Mouse (Mus musculus) hematopoietic multipotent progenitor cell, adult 10-12 weeks (in vitro differentiated cells): Measurements from ENCODE around the gene Slc25a23. TPM values are rescaled to one million over a fixed set of nuclear protein-coding genes. Genes with fewer than 3 reads are reported as not detected.

Source experiments
- polyA plus RNA-seq: library from polyadenylated mRNA; stranded (reverse); fragments of >175 nt; gene quantifications from 2 replicates; pipeline ENCODE4 v1.2.3, GENCODE M21; 2012; ENCODE audit warnings: low replicate concordance

Gene Slc25a23
- 16.7 and 20.4 TPM in 2 replicates for polyA plus RNA-seq

DNA sequence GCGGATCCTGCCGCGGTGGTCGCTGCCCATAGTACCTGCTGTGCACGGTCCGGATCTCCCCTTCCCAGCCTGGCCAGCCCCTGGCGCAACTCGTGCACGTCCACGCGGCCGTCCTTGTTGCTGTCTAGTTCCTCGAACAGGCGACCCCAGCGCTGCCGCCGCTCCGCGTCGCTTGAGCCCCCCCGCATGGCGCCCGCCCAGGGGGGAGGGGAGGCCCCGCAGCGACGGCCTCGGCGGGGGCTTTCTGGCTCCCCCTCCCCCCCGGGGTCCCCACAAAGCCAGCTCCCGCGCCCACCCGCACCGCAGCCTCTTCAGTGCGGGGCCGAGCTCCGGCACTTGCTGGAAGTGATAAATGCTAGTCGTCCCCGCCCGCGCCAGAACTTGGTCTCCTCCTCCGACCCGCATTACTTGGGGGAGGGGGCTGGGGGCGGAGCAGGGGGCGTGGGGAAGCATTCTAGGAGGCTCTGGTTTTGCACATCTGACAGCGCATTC is at the start of gene Slc25a23:
Gene Slc25a23 (minus strand): TSS at position 378 of the 492 bp plus-strand sequence.

DNA sequence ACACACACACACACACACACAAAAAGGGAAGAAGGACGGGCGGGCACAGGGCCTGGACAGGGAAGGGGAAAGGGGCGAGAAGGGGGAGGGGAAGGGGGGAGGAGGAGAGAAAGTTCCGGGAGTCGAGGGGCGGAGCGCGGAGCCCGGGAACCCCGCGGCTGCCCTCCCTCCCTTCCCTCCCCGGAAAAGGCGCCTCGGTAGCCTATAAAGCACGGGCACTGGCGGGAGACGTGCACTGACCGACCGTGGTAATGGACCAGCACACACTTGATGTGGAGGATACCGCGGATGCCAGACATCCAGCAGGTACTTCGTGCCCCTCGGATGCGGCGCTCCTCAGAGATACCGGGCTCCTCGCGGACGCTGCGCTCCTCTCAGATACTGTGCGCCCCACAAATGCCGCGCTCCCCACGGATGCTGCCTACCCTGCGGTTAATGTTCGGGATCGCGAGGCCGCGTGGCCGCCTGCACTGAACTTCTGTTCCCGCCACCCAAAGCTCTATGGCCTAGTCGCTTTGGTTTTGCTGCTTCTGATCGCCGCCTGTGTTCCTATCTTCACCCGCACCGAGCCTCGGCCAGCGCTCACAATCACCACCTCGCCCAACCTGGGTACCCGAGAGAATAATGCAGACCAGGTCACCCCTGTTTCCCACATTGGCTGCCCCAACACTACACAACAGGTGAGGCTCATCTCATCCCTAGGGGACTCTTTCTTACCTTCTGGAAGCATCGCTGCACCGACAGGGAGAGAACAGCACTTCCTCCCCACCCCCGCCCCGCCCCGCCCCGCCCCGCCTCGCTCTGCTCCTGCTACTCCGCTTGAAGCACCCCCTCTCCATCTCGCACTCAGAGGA is 45.7 kb upstream of the Slc25a23 start, which contains the start of gene Tnfsf9:
Gene Tnfsf9 (plus strand): TSS at position 145 of the 854 bp plus-strand sequence.

DNA sequence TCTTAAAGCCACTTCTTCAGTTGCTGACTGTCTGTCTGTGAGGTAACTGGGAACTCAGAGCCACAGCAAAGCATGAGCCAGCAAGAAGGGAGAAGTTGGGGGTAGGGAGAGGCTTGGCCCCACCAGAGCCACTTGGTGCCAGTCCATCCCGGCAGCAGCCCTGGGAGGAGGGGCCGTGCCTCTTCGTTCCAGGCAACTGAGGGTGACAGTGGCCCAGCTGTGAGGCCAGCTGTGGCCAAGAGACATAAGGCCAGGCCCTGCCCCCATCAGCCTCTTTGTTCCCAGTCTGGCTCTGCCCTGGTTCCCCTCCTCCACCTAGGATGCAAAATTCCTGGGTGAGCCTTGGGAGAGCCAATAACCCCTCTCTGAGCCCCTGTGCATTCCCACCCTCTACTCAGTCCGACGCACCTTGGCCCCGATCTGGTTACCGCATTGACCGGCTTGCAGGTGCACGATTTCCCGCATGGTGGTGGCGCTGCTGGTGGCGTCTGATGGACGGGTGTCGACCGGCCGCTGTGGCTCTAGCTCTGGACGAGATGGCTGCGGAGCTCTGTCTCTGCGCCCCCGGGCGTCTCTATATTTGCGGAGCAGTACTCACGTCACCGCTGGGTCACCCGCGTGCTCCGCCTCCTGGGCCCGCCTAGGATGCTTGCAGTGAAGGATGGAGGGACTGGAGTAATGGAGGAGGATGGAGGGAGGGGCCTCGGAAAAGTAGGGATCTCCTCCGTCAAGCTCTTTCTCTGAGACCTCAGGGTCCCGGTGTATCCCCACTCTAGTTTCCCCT is 27.6 kb upstream of the Slc25a23 start, which contains the start of gene Tubb4a:
Gene Tubb4a (minus strand): TSS at position 734 of the 784 bp plus-strand sequence.

DNA sequence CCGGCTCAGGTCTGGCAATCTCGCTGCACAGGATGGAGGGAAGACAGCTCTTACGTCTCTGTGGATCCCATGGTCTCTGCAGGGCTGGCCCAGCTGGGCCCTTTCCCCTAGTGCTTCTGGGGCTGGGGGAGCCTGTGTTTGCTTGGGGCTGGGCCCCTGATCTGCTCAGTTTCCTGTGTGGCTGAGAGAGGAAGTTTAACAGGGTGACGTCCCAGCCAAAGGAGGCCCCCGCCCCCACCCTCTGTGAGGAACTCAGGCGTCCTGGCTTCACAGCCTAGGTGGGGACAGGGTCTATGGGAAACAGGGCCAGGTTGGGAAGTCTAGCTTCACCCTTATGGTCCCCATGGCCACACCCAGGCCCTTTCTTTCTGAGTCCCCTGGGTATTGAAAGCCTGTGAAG is 18.7 kb upstream of the Slc25a23 start, which contains the start of gene Dennd1c:
Gene Dennd1c (minus strand): TSS at position 179 of the 400 bp plus-strand sequence.

DNA sequence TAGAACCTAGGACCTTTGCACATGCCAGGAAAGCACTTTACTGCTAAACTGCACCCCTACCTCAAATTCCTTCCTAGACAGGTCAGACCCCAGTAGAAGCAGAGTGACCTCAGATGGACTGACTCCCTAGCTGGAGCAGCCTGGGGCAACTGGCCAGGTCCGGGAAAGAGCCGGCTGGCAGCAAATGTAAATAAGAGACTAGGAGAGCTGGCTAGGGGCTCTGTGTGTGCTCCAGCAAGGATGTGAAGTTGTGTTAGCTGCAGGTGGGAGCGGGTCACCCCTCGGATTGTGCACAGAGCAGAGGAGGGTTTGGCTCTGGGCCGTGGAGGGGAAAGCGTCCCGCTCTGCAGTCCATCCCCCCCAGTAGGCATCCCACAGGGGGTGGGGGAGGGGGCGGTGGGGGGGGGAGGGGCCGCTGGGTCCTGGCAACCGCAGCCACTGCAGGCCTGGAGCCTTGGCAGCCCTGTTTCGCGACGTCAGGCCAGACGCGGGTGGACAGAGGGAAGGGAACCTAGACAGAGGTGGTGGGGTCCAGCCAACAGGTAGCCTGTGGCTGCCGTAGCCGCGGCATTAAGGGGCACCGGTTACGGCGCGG is 675 bp downstream of the Slc25a23 start, which contains the start of gene Crb3:
Gene Crb3 (plus strand): TSS at position 215 of the 595 bp plus-strand sequence.

DNA sequence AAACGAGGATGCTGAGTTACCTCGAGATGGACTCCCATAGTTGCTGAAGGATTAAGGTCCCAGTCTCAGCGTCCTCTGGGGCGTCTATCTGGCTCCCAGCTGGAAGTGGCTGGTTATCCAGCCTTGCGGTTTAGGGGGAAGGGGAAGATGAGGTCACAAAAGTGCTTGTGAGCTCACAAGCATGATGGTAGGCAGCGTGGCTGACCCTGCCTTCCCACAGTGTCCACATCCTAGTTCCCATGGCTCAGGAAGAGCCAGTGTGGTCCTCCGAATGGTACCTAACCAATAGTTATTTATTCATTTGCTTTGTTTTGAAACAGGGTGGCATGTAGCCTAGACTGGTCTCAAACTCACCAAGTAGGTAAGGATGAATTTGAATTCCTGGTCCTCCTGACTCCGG is 18.1 kb downstream of the Slc25a23 start, which contains the start of gene Slc25a41:
Gene Slc25a41 (minus strand): TSS at position 101 of the 400 bp plus-strand sequence.

DNA sequence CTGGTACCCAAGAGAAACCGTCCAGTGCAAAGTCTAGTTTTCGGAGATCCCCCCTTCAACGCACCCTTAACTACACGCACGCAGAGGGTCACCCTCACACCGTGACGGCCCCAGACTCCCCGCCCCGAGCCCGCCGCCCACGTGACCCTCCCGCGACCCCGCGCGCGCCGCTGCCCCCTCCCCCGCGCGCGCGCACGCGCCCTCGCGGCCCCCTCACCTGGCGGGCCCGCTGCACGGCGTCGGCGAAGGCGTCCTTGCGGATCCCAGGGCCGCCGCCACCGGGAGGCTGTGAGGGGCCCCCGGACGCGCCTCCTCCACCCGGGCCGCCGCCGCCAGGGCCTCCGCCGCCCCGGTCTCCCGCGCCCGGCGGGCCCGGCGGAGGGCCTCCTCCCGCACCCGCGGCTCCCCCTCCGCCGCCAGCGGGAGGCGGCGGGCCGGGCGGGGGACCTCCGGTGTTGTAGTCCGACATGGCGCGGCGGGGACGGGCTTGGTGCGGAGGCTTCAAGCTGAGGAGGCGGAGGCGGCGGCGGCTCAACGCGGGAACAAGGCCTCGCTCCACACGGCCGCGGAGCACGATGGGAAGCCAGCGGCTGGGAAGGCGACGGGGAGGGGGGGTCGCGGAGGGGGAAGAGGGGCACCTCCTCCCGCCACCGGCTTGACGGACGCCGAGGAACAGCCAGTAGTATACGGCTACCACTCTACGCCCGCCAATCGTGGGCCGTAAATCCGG is 28.6 kb downstream of the Slc25a23 start, which contains the start of gene Khsrp:
Gene Khsrp (minus strand): TSS at position 592 of the 730 bp plus-strand sequence.

DNA sequence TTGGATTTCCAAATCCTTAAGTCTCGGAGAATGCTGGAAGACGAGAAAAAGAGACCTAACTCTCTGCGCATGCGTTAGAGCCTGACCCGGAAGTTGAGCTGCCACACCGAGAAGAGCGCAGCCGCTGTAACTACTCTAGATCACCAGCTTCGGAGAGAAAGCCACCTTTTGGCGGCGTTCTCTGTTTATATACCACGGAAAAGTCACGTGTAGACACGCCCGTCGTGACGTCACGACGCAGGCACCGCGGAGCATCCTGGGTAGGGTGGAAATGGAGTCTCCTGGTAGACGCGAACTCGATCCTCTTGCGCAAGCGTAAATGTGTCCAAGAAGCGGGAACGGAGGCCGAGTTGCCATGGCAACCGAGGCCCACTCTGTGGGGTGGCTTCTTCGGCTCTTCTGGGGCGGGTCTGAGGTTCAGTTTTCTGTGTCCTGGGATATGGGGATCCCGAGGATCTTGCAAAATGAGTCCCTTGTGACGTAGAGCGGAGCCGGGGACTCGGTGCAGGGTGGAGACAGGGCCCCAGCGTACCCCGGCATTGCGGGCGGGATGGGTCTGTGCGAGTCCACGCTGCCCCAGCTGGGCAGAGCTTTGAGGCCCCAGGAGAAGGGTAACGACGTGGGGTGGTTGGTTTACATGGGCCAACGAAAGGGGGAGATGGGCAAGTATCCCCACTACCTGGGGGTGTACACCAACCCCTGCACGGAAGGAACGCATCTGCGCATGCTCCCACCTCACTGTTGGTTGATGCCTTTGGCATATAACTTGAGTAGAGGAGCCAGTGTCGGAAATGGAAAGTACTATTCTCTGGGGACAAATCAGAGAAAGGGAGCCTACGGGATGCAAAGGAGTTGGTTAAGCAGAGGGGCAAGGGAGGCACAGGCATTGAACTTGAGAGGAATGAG is 48.2 kb downstream of the Slc25a23 start, which contains the start of the genes Gtf2f1 and Gm17949:
Gene Gtf2f1 (minus strand): TSS at position 53 of the 906 bp plus-strand sequence.
Gene Gm17949 (plus strand): TSS at position 234 of the 906 bp plus-strand sequence.

DNA sequence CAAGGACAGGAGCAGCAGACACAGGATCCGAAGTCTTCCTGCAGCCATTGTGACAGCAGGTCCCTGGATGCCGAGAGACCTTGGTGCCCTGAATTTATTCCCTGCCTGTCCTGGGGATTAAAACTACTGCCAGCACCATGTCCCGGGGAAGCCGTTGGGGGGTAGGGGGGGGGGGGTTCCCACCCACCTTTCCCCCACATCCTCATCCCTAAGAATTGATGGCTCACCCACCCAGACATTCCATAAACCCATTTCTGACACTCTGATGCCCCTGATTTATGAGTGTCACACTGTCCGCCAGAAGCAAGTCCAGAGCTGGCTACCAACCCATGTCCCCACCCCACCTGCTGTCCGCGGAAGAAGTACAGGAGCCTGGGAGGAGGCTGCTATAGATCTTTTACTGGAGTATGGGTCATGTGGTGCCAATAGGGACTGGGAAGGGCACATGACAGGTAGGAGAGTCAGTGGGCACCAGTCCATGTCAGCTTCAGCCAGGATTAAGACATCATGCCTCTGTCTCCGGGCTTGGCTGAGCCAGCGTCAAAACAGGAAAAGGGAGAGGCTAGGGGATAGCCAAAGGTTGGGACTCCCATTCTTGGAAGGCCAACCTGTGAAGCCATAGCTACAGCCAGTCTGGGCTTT is 59.6 kb downstream of the Slc25a23 start, which contains the start of gene Pspn:
Gene Pspn (minus strand): TSS at position 51 of the 642 bp plus-strand sequence.

DNA sequence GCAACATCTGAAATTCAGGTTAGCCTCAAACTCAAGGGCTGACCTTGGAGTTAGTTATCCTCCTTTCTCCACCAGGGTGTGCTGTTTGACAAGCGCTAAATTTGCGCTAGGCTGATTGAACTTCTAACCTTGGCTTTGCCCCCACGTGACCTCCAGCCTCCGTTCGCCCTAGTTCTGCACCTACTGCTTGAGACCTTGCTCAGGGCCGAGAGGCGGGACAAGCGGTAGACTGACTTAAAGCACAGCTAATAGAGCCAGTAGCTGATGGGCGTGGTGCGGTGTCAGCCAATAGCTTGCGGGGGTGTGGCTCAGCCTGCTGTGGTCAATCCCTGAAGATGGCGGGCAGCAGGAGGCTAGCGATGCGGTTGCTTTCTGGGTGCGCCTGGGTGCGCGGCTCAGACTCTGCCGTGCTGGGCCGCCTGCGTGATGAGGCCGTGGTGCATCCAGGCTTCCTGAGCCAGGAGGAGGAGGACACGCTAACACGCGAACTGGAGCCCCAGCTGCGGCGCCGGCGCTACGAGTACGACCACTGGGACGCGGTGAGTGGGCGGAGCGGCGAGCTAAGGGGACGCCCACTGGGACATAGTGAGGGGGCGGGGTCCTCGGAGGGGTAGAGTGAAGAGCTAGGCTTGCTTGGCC is 62.5 kb downstream of the Slc25a23 start, which contains the start of gene Alkbh7:
Gene Alkbh7 (plus strand): TSS at position 311 of the 639 bp plus-strand sequence.

Other genes starting within 250 kb of the Slc25a23 start
- gene Rfx2, start 228.8 kb downstream of the Slc25a23 start, polyA plus RNA-seq, result 24.1 and 36.3 TPM in 2 replicates
- gene Acsbg2, start 185.4 kb downstream of the Slc25a23 start, polyA plus RNA-seq, result not detected in 2 replicates
- gene 1700061G19Rik, start 184.4 kb downstream of the Slc25a23 start, polyA plus RNA-seq, result not detected in 2 replicates
- gene Mllt1, start 124.4 kb downstream of the Slc25a23 start, polyA plus RNA-seq, result 88.4 and 103 TPM in 2 replicates
- not detected in 2 replicates for gene Acer1, start 77.7 kb downstream of the Slc25a23 start, polyA plus RNA-seq
- 37.7 and 105 TPM in 2 replicates for gene Clpp, start 69.6 kb downstream of the Slc25a23 start, polyA plus RNA-seq
- 25.6 and 38.2 TPM in 2 replicates for gene Alkbh7, start 62.5 kb downstream of the Slc25a23 start, polyA plus RNA-seq
- gene Pspn, start 59.8 kb downstream of the Slc25a23 start, polyA plus RNA-seq, result not detected in 2 replicates
- gene Gtf2f1, start 48.6 kb downstream of the Slc25a23 start, polyA plus RNA-seq, result 81.6 and 94.3 TPM in 2 replicates
- gene Gm17949, start 48.4 kb downstream of the Slc25a23 start, polyA plus RNA-seq, result 0.17 and 0.23 TPM in 2 replicates
- gene Khsrp, start 28.3 kb downstream of the Slc25a23 start, polyA plus RNA-seq, result 248 and 458 TPM in 2 replicates
- not detected in 2 replicates for gene Slc25a41, start 18.2 kb downstream of the Slc25a23 start, polyA plus RNA-seq
- gene Crb3, start 758 bp downstream of the Slc25a23 start, polyA plus RNA-seq, result 18.4 and 34.3 TPM in 2 replicates
- 211 and 238 TPM in 2 replicates for gene Dennd1c, start 18.7 kb upstream of the Slc25a23 start, polyA plus RNA-seq
- 0.80 and 0.96 TPM in 2 replicates for gene Tubb4a, start 27.9 kb upstream of the Slc25a23 start, polyA plus RNA-seq
- 1.5 and 1.6 TPM in 2 replicates for gene Tnfsf9, start 45.5 kb upstream of the Slc25a23 start, polyA plus RNA-seq
- gene Cd70, start 89.9 kb upstream of the Slc25a23 start, polyA plus RNA-seq, result 0.17 and 0.98 TPM in 2 replicates
- 7.8 and 15.8 TPM in 2 replicates for gene Tnfsf14, start 134.3 kb upstream of the Slc25a23 start, polyA plus RNA-seq
- 9.1 and 16.5 TPM in 2 replicates for gene C3, start 168.3 kb upstream of the Slc25a23 start, polyA plus RNA-seq
- 34.0 and 34.2 TPM in 2 replicates for gene Gpr108, start 188.6 kb upstream of the Slc25a23 start, polyA plus RNA-seq
- gene Trip10, start 189.6 kb upstream of the Slc25a23 start, polyA plus RNA-seq, result 9.3 and 9.4 TPM in 2 replicates
- gene Vav1, start 219.2 kb upstream of the Slc25a23 start, polyA plus RNA-seq, result 72.5 and 81.3 TPM in 2 replicates